Mouse (Mus musculus) cerebellum, postnatal 14 days (tissue): ENCODE data around the gene Pcdh15.

Experiments used
- DNase-seq, 2 experiments: peaks; one replicate each; pipeline ENCODE4 v3.0.0; 2021; ENCODE audit warnings: mixed read lengths in 2 of 2

The Pcdh15 gene

GRCm38 (mm10) chr10:74316091-74316490 lies 1216.9 kb downstream of the Pcdh15 start:
- DNase-seq = peak; percentile 6 to 10

DNA sequence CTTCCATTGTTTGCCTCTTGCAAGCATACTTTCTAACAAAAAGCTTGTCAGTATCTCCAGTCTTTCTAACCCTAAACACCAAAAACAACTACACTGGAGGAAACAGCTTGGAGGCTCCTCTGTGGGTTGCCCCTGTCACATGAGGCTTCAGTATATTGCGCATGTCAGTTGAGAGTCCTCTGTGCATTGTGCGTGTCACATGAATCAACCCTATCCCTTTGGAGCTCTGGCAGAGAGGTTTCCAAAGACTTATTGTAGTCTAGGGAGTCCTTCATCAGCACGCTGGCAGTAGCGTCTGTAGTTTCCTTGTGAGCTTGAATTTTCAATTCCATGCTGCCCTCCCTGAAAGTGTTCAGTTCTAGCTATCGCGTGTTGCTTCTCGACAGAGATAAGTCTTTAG lies 1236.3 kb downstream of the Pcdh15 start:
- no peak for DNase-seq

- no peak for DNase-seq
These were observed 1240.4 kb downstream of the Pcdh15 start for GRCm38 (mm10) chr10:74339247-74340160.

- no peak for DNase-seq
These were observed 1260.4 kb downstream of the Pcdh15 start for GRCm38 (mm10) chr10:74359526-74359925.

DNA sequence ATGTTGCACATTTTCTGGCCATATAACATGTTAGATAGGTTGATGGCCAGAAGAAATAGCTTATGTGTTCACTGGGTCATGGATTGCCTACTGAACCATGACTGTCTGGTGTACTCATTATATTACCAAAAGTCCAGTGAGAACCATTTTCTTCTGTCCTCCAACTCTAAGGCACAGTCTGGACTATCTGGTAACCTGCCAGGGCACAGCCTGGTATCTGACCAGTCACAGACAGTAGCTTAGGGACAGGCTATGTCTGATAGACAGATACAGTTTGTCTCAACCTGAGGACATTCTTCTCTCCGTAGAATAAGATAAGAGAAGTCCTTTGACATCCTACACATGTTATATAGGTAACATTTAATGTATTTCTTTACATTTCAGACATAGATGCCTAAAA lies 1279.6 kb downstream of the Pcdh15 start:
- DNase-seq = peak; percentile 3 to 9

DNA sequence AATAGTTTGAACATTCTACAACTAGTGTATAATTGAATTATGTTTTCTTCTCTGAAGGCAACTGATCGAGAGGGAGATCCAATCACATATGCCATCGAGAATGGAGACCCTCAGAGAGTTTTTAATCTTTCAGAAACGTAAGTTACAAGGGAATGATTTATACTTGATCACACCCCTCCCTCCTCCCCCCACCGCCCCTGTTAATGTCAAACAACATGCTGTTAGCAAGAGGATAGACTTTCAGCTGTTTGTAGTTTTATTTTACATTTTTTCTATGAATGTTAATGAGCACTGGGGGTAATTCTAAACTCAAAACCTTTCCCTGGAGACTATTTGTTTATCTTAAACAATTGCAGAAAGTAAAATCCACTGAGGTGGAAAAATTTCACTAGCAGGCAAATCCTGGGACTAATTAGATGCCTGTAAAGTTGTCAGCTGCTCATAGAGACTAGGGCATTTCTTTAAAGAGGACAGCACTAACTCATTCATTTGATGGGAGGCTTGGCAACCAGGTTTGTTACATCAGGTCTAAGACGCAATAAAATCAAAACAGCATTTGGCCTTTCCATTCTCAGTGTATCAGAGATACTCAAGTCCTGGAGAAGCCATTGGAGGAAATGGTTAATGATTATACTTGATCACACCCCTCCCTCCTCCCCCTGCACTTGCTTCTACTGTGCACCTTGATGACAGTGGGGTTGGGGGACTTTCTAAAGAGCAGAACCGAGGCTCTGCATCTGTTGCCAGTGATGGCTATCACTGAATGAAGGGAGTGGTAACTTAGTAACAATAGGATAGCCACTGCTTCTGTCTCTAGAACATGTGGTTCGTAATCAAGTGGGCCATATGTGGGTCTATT lies 1280.4 kb downstream of the Pcdh15 start:
- DNase-seq = no peak

GRCm38 (mm10) chr10:74387538-74388499 lies 1288.7 kb downstream of the Pcdh15 start:
- peak; percentile 20 to 27 for DNase-seq

DNA sequence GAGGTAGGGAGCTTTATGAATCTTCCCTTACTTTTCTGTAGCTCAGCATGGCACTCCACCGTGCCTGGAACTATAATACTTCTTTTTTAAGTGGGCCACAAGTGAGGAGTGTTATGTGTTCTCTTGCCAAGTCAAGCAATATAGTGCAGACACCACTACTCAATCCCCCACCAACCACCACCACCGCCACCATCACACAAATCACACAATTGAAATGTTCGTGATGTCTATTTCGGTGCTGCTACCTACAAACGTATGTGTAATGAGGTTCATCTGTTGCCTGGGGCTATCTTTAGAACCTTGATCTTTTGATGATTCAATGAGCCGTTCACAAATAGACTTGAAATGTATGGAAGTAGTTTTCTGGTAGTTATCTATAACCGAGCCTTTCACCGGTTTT lies 1304.0 kb downstream of the Pcdh15 start:
- DNase-seq = no peak

- DNase-seq = no peak
These were observed 1314.9 kb downstream of the Pcdh15 start for GRCm38 (mm10) chr10:74414021-74414420.

- DNase-seq = no peak
These were observed 1315.8 kb downstream of the Pcdh15 start for GRCm38 (mm10) chr10:74414945-74415344.

- no peak for DNase-seq
These were observed 1316.2 kb downstream of the Pcdh15 start for GRCm38 (mm10) chr10:74415359-74415758.

- DNase-seq = no peak
These were observed 1316.8 kb downstream of the Pcdh15 start for GRCm38 (mm10) chr10:74415949-74416348.

DNA sequence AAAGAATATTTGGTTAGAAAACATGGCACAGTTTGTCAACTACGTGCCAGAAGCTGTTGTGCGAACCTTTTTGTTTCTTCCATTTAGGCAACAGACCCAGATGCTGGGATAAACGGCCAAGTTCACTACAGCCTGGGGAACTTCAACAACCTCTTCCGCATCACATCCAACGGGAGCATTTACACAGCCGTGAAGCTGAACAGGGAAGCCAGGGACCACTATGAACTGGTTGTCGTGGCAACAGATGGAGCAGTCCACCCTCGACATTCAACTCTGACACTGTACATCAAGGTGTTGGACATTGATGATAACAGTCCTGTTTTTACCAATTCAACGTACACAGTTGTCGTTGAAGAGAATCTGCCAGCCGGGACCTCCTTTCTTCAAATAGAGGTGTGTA lies 1350.9 kb downstream of the Pcdh15 start:
- no peak for DNase-seq

DNA sequence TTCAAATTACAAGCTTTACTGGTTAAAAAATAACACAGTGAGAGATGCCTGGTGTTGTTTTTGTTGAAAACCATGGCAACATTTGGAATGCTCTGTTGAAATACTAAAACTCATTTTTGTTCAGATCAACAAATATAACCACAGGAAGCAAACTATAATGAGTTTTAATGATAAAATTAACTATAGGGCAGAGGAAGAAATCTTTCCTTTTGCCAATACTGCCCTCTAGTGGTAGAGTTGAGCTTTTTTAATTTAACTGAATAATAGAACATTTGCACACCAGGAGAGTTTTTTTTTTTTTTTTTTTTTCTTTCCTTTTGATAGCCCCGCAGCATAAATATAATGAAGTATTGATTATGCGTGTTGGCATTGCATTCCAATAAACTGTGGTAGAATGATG lies 1364.8 kb downstream of the Pcdh15 start:
- DNase-seq = peak in 1 of 2 experiments; percentile 13

GRCm38 (mm10) chr10:74480779-74481178 lies 1381.6 kb downstream of the Pcdh15 start:
- DNase-seq = no peak

DNA sequence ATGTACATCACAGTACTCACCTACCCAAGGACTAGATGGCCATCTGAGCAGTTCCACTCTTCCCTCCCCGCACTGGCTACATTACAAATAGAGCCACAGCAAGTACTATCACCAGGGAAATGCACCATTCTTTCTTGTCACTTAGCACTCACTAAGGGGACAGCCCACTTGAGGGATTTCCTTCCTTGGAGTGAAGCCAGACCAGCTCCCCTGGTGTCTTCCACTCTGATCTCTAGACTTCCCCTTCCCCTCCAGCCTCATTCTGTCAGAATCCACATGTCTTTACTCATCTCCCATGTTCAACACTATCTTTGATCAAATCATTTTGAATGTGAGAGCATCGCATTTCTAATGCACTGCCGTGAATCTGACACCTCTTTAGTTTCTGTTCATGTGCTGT lies 1413.2 kb downstream of the Pcdh15 start:
- no peak for DNase-seq

- no peak for DNase-seq
These were observed 1414.6 kb downstream of the Pcdh15 start for GRCm38 (mm10) chr10:74513743-74514142.

GRCm38 (mm10) chr10:74538371-74538770 lies 1439.2 kb downstream of the Pcdh15 start:
- DNase-seq = no peak

DNA sequence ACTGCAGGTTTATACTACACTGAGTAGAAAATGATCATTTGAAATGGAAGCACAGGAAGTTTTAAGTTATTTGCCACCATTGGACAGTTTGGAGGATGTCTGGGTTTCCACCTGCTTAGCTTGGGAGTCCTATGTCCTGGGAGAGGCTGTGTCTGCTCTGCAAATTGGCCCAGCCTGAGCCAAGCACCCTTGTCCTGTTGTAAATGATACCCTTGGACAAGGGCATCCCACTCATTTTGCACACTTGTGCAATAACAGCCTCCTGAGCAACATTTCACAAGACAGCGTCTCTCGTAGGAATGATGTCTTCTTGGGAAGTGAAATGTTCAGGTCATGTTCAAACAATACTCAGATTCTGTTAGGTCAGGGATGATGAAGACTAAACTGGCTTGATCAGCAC lies 1456.2 kb downstream of the Pcdh15 start:
- DNase-seq = no peak

- no peak for DNase-seq
These were observed 1470.5 kb downstream of the Pcdh15 start for GRCm38 (mm10) chr10:74569603-74570002.

DNA sequence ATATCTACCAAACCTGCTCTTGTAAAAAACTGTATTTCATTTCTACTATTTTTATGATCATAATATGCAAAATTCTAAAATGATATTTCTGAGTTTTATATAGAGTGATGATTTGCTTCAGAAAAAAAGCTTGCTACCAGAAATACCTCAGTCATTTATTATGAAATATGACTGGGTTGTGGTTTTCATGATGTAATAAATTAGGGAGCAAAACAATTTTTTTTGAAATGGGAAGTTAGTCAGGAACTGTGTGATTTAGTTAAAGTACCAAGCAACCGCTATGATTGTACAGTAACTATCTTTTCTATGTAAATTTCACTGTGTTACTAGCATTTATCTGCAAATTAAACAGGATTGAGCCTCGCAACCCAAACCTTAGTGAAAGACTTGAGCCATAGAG lies 1480.8 kb downstream of the Pcdh15 start:
- DNase-seq = no peak

GRCm38 (mm10) chr10:74591799-74592198 lies 1492.7 kb downstream of the Pcdh15 start:
- peak; percentile 76 to 81 for DNase-seq
